Mouse (Mus musculus) gastrocnemius, adult 18-20 months (tissue): ENCODE measurements around the gene Phox2b. TPM values are rescaled to one million over a fixed set of nuclear protein-coding genes. Genes with fewer than 3 reads are reported as not detected.
A peak's percentile ranks its signal among the peaks of the same experiment; 100 is the strongest.

Source experiments
- DNase-seq: peaks from one replicate; pipeline ENCODE4 v3.0.0; 2021; ENCODE audit warnings: low spot score
- microRNA-seq: library from miRNA; unstranded; fragments of <30 nt; microRNA quantifications from one replicate; pipeline ENCODE4 v1.2.0, GENCODE M21; 2021
- total RNA-seq, 2 experiments: library from RNA; stranded (reverse); gene quantifications; 2 replicates each; pipeline ENCODE4 v1.2.3; 2021

Phox2b gene
- total RNA-seq, 2 experiments from 2014 or later, result not detected

DNA sequence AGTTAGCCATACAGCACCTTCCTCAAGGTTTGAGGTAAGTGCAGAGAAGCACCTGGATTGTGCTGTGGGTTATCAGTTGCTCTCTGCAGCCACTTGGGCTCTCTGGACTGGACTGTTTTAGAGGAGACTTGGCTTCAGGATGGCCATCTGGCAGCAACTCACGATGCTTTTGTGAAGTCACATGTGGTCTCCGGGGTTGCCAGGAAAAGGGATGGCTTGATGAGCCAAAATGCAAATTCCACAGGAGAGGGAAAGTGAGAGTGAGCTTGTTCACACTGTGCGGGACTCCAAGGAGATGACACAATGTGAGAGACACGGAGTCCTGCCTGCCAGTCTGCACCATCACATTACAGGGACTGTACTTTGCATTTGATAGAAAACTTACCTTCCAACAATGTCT is 7.3 kb downstream of the Phox2b start:
- no peak for DNase-seq

DNA sequence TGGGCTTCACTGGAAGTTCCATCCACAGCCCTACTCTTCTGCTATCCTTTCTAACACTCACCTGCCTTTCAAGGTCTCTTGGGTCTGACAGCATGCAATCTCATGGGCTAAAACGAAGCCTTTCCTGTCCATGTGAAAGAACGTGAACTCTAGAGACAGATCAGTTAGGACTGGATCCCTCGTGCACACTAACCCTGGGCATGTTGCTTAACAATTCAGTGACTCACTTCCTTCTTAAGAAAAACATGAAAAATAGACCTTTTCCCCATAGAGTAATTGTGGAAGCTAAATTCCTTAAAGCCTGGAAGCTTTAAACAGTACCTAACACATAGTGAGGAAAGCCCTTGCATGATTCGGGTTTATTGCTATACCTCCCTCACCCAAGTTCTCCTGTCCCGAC is 8.2 kb downstream of the Phox2b start:
- DNase-seq, result no peak

DNA sequence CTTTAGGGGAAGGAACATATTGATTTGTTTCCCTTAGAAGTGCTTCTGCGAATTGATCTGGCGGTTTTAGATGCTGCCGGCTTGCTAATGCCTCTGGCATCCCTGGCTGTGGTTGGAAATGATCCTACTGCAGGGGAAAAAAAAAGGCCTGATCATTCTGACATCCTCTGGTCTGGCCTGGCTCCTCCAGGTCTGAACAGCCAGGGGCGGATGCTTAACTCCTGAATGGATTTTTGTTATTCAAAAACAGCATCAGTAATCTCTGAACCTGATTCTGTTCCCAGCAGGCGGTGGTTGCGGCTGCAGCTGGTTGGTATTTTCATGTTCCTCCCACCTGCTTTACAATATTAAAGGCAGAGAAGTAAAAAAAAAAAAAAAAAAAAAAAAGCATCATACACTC is 16.0 kb downstream of the Phox2b start:
- no peak for DNase-seq

DNA sequence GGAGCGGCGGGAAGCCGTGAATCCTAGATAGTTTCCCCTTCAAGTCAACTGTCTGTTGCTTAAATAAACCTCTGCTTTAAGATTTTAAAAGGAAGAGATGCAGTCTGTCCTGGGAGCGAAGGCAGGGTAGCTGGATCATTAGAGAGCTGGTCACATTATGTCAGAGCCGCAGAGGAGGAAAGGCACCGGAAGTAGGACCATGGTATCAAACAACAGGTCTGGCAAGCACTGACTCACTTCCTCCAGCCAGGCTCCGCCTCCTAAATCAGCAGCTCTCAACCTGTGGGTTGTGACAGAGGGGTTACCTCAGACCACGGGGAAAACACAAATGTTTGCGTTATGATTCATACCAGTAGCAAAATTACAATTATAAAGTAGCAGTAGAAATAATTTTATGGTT is 35.5 kb downstream of the Phox2b start:
- no peak for DNase-seq

DNA sequence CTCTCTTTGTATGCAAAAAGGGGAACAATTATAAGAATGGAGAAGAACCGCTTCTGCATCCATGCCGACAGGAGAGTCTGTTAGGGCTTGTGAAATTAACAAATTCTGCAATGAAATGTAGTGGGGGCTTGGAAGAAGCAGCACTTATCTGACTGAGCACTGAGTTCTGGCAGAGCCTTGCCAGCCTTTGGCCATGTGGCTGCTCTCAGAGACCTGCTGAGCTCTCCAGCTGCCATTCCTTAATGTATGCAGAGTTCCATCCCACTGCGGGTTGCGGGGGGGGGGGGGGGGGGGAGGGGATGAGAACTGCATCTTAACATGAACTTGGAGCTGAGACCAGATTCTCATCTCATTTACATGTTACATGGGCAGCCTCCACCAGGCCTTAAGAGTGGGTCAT is 38.6 kb downstream of the Phox2b start:
- no peak for DNase-seq

DNA sequence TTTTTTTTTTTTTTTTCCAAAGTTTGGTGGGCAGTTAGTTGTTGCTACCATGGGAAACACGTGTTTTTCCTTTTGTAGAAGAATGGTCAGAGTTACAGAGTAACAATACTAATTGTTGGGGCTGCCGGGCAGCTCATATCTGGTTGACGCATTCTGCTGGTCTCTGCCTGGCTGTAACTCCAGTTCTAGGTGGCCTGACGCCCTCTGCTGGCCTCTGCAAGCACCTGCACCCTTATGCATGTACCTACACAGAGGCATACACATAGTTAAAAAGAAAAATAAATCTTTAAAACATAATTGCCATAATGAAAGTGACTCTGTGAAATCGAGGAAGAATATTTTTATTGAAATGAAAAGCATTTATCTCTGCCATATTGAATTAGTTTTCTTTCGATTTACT is 41.3 kb downstream of the Phox2b start:
- DNase-seq, result no peak

DNA sequence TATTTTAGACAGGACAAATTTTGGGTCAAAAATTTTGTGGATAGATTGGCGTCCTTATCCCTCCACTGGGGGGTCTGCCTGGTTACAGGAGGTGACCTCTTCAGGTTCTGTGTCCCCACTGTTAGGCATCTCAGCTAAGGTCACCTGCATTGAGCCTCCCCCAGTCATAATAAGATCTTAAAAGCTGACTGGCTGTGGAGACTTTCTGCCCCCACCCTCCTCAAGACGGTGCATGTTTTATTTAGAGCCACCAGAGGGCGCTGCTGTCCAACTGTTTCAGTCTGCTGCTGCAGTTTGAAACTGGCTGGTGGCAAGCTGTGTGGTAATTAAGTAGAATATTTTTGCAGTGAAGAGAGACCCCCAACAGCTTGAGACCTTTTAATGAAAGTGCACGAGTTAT is 51.1 kb downstream of the Phox2b start:
- peak; percentile 15 for DNase-seq

Small RNAs within 50 kb of the gene (microRNA-seq; reads per million reads assigned to microRNA genes)
- gene Gm23841, result not detected

Other genes with a start within 250 kb of the Phox2b start
- gene Tmem33, start 161.3 kb upstream of the Phox2b start, total RNA-seq, result 10 to 100 TPM; 18.2 to 24.5 TPM
- 100 to 1,000 TPM; 116 to 120 TPM for gene Slc30a9, start 207.7 kb upstream of the Phox2b start, total RNA-seq